Mouse (Mus musculus): Measurements from ENCODE around the gene Tns3. TPM values are rescaled to one million over a fixed set of nuclear protein-coding genes. Genes with fewer than 3 reads are reported as not detected.
A peak's percentile ranks its signal among the peaks of the same experiment; 100 is the strongest.

Tns3 gene
- total and polyA plus RNA-seq, 2 experiments = 12.8 to 15.3 TPM

GRCm38 (mm10) chr11:8635778-8636177 lies 28.6 kb downstream of the Tns3 start:
- Histone ChIP-seq H3K9ac (ENCODE audit: low read depth, low read length) (no peak overlapping the region), H3K4me3 (ENCODE audit: insufficient read depth, low read depth, low read length) (no peak overlapping the region), H3K27ac (replicated peaks; ENCODE audit: insufficient read depth, low read depth, low read length) (no peak overlapping the region), H3K36me3 (ENCODE audit: control insufficient read depth, insufficient read depth, low read length) (no peaks in the 10 kb centered on the region), H3K27me3 (ENCODE audit: control insufficient read depth, insufficient read depth, low read length) (no peaks in the 10 kb centered on the region), H3K4me1 (ENCODE audit: control insufficient read depth, insufficient read depth, low read length) (peaks cover 12% of the 10 kb centered on the region), H3K79me2 (ENCODE audit: control insufficient read depth, insufficient read depth, low read length) (peaks cover 18% of the 10 kb centered on the region)
- WGBS = 82% methylated on average over 3 of the region's 3 CpGs
- no peak for DNase-seq (ENCODE audit: extremely low read depth, low read depth, low spot score)
- TF ChIP-seq POLR2A (IDR thresholded peaks at IDR 0.05; ENCODE audit: extremely low read depth, insufficient read depth, low read length) (no peak), CTCF (IDR thresholded peaks at IDR 0.05; ENCODE audit: low read depth, low read length) (no peak)

GRCm38 (mm10) chr11:8634728-8635410 lies 29.5 kb downstream of the Tns3 start:
- Histone ChIP-seq H3K4me1 (ENCODE audit: control insufficient read depth, insufficient read depth, low read length) (peaks cover 10% of the 10 kb centered on the region; the same call in 1 of the 2 replicates), H3K27me3 (ENCODE audit: control insufficient read depth, insufficient read depth, low read length) (no peaks in the 10 kb centered on the region), H3K4me3 (ENCODE audit: insufficient read depth, low read depth, low read length) (no peak overlapping the region), H3K9ac (ENCODE audit: low read depth, low read length) (no peak overlapping the region), H3K79me2 (ENCODE audit: control insufficient read depth, insufficient read depth, low read length) (peaks cover 15% of the 10 kb centered on the region; the same call in 1 of the 2 replicates), H3K27ac (replicated peaks; ENCODE audit: insufficient read depth, low read depth, low read length) (no peak overlapping the region), H3K36me3 (ENCODE audit: control insufficient read depth, insufficient read depth, low read length) (no peaks in the 10 kb centered on the region)
- TF ChIP-seq CTCF (IDR thresholded peaks at IDR 0.05; ENCODE audit: low read depth, low read length) (no peak), POLR2A (IDR thresholded peaks at IDR 0.05; ENCODE audit: extremely low read depth, insufficient read depth, low read length) (no peak)
- WGBS = 33% methylated on average over 7 of the region's 7 CpGs
- DNase-seq (ENCODE audit: extremely low read depth, low read depth, low spot score) = peak; percentile 57

GRCm38 (mm10) chr11:8632163-8632562 lies 32.2 kb downstream of the Tns3 start:
- Histone ChIP-seq H3K27ac (replicated peaks; ENCODE audit: insufficient read depth, low read depth, low read length) (no peak overlapping the region), H3K36me3 (ENCODE audit: control insufficient read depth, insufficient read depth, low read length) (no peaks in the 10 kb centered on the region), H3K79me2 (ENCODE audit: control insufficient read depth, insufficient read depth, low read length) (peaks cover 7% of the 10 kb centered on the region; the same call in 1 of the 2 replicates), H3K27me3 (ENCODE audit: control insufficient read depth, insufficient read depth, low read length) (no peaks in the 10 kb centered on the region), H3K9ac (ENCODE audit: low read depth, low read length) (no peak overlapping the region), H3K4me1 (ENCODE audit: control insufficient read depth, insufficient read depth, low read length) (peaks cover 18% of the 10 kb centered on the region; the same call in 1 of the 2 replicates), H3K4me3 (ENCODE audit: insufficient read depth, low read depth, low read length) (no peak overlapping the region)
- TF ChIP-seq POLR2A (IDR thresholded peaks at IDR 0.05; ENCODE audit: extremely low read depth, insufficient read depth, low read length) (no peak), CTCF (IDR thresholded peaks at IDR 0.05; ENCODE audit: low read depth, low read length) (no peak)
- DNase-seq (ENCODE audit: extremely low read depth, low read depth, low spot score) = peak; percentile 66
- WGBS = 60% methylated on average over 5 of the region's 5 CpGs

GRCm38 (mm10) chr11:8629862-8630390 lies 34.4 kb downstream of the Tns3 start:
- Histone ChIP-seq H3K9ac (ENCODE audit: low read depth, low read length) (no peak overlapping the region), H3K27ac (replicated peaks; ENCODE audit: insufficient read depth, low read depth, low read length) (no peak overlapping the region), H3K36me3 (ENCODE audit: control insufficient read depth, insufficient read depth, low read length) (no peaks in the 10 kb centered on the region), H3K4me1 (ENCODE audit: control insufficient read depth, insufficient read depth, low read length) (peaks cover 15% of the 10 kb centered on the region; the same call in 1 of the 2 replicates), H3K79me2 (ENCODE audit: control insufficient read depth, insufficient read depth, low read length) (peaks cover 8% of the 10 kb centered on the region; the same call in 1 of the 2 replicates), H3K27me3 (ENCODE audit: control insufficient read depth, insufficient read depth, low read length) (no peaks in the 10 kb centered on the region), H3K4me3 (ENCODE audit: insufficient read depth, low read depth, low read length) (no peak overlapping the region)
- peak; percentile 23 for DNase-seq (ENCODE audit: extremely low read depth, low read depth, low spot score)
- 80% methylated on average over 8 of the region's 8 CpGs for WGBS
- TF ChIP-seq POLR2A (IDR thresholded peaks at IDR 0.05; ENCODE audit: extremely low read depth, insufficient read depth, low read length) = no peak
- no peak for TF ChIP-seq CTCF (IDR thresholded peaks at IDR 0.05; ENCODE audit: low read depth, low read length)

- Histone ChIP-seq H3K4me1 (ENCODE audit: control insufficient read depth, insufficient read depth, low read length) (peaks cover 11% of the 10 kb centered on the region; the same call in 1 of the 2 replicates), H3K27me3 (ENCODE audit: control insufficient read depth, insufficient read depth, low read length) (peaks cover under 1% of the 10 kb centered on the region; the same call in 1 of the 2 replicates), H3K9ac (ENCODE audit: low read depth, low read length) (no peak overlapping the region), H3K79me2 (ENCODE audit: control insufficient read depth, insufficient read depth, low read length) (peaks cover 10% of the 10 kb centered on the region), H3K4me3 (ENCODE audit: insufficient read depth, low read depth, low read length) (no peak overlapping the region), H3K27ac (replicated peaks; ENCODE audit: insufficient read depth, low read depth, low read length) (no peak overlapping the region), H3K36me3 (ENCODE audit: control insufficient read depth, insufficient read depth, low read length) (no peaks in the 10 kb centered on the region)
- TF ChIP-seq POLR2A (IDR thresholded peaks at IDR 0.05; ENCODE audit: extremely low read depth, insufficient read depth, low read length) = no peak
- no peak for TF ChIP-seq CTCF (IDR thresholded peaks at IDR 0.05; ENCODE audit: low read depth, low read length)
- DNase-seq (ENCODE audit: extremely low read depth, low read depth, low spot score) = no peak
- WGBS = 61% methylated on average over 5 of the region's 5 CpGs
These were observed 35.0 kb downstream of the Tns3 start for GRCm38 (mm10) chr11:8629326-8629725.

- 10% methylated on average over 10 of the region's 10 CpGs for WGBS
- no peak overlapping the region for H3K27ac ChIP-seq (replicated peaks; ENCODE audit: insufficient read depth, low read depth, low read length)
- peaks cover 14% of the 10 kb centered on the region; the same call in 1 of the 2 replicates for H3K4me1 ChIP-seq (ENCODE audit: control insufficient read depth, insufficient read depth, low read length)
- TF ChIP-seq POLR2A (IDR thresholded peaks at IDR 0.05; ENCODE audit: extremely low read depth, insufficient read depth, low read length) = no peak
- TF ChIP-seq CTCF (IDR thresholded peaks at IDR 0.05; ENCODE audit: low read depth, low read length) = no peak
- no peaks in the 10 kb centered on the region for H3K36me3 ChIP-seq (ENCODE audit: control insufficient read depth, insufficient read depth, low read length)
- H3K9ac ChIP-seq (ENCODE audit: low read depth, low read length) = no peak overlapping the region
- H3K79me2 ChIP-seq (ENCODE audit: control insufficient read depth, insufficient read depth, low read length) = peaks cover 14% of the 10 kb centered on the region
- H3K27me3 ChIP-seq (ENCODE audit: control insufficient read depth, insufficient read depth, low read length) = peaks cover 4% of the 10 kb centered on the region; the same call in 1 of the 2 replicates
- DNase-seq (ENCODE audit: extremely low read depth, low read depth, low spot score) = peak; percentile 57
- no peak overlapping the region for H3K4me3 ChIP-seq (ENCODE audit: insufficient read depth, low read depth, low read length)
These were observed 35.5 kb downstream of the Tns3 start for GRCm38 (mm10) chr11:8628846-8629253.
